Mouse (Mus musculus) cerebellum, postnatal 10 days (tissue): Measurements from ENCODE around the gene Ociad1.

Source experiments
- DNase-seq, 2 experiments: peaks; one replicate each; pipeline ENCODE4 v3.0.0; 2021; ENCODE audit warnings: mixed read lengths in 2 of 2

Gene Ociad1

DNA sequence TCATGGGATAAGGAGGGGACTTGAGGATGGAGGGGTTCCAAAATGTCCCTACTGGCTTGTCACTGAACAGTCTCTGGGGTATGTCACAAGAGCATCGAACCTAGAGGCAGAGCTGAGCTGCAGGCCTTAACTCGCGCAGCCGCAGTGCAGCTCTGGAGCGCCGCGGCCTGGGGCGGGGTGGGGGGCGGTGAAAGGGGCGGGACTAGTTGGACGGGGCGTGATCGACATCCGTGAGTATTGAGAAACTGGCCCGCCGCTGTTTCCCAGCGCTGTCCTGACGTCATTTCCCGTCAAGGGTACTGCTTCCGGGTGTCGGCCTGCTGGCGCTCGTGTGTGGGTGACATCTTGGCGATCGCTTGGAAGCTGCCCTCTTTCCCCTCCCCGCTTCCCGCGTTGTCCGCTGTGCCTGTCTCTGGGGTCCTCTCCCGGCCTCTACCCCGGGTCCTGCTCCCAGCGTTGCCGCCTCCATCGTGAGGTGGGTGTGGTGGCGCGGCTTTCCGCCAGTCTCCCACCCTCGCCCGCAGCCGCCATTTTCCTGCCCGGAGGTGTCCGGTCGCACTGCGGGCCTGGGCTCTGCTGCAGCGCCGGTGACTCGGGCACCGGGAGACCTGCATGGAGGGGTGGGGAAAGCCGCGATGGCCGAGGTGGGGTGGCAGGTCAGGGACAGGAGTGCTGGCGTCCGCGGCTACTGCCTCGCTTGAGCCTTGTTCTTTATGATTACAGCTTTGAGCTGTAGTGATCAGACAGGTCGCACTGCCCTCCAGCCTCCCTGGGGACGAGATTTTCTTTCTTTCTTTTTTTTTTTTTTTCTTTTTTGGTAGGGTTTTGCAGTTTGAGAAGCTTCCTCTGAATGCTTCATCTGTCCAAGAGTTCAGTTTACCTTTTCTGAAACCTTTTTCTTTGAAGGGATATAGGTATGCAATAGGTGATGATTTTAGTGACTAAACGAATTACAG lies at the start of gene Ociad1:
Gene Ociad1 (plus strand): TSS at position 283 of the 956 bp plus-strand sequence.
- peak; percentile 98 for DNase-seq

- DNase-seq, result peak; percentile 72 to 76
Observed at GRCm38 (mm10) chr5:73244403-73244802, 48.2 kb upstream of the Ociad1 start.

- DNase-seq, result no peak
Observed at GRCm38 (mm10) chr5:73246414-73246813, 46.2 kb upstream of the Ociad1 start.

DNA sequence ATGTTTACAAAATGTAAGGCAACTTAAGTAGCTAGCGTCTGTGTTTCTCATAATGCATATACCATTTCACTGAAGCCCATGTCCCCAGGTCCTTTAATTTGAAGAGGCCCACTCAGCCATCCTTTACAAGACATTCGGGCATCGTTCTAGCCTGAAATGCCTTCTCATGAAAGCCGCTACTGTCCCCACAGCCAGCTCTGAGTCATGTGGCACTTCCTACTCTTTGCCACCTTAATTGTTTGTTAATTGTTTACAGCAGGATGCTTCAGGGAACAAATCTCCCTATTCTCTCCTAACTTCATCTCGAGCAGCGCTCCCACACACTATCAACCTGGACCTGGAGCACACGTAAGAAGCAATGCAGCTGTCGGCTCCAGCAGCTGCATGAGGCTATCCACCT lies 44.4 kb upstream of the Ociad1 start:
- no peak for DNase-seq

GRCm38 (mm10) chr5:73249341-73249740 lies 43.2 kb upstream of the Ociad1 start:
- DNase-seq, result no peak

DNA sequence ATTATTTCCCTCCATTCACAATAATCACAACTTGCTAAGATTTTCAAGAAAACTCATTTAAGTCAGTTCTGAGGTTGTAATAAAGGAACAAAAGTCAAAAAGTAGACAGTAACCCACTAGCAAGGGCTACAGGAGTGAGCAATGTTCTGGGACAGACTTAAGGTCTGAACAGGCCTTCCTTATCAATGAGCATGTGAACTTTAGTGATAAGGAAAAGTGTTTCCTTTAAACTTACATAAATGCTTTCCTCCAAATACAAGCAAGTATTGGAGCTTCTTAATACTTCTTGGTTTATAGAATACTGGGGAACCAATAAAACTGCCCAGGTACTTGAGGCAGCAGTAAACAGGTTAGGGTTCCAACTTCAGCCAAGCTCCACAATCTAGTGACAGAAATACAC lies 39.8 kb upstream of the Ociad1 start:
- no peak for DNase-seq

- no peak for DNase-seq
Observed at GRCm38 (mm10) chr5:73254660-73255059, 37.9 kb upstream of the Ociad1 start.

DNA sequence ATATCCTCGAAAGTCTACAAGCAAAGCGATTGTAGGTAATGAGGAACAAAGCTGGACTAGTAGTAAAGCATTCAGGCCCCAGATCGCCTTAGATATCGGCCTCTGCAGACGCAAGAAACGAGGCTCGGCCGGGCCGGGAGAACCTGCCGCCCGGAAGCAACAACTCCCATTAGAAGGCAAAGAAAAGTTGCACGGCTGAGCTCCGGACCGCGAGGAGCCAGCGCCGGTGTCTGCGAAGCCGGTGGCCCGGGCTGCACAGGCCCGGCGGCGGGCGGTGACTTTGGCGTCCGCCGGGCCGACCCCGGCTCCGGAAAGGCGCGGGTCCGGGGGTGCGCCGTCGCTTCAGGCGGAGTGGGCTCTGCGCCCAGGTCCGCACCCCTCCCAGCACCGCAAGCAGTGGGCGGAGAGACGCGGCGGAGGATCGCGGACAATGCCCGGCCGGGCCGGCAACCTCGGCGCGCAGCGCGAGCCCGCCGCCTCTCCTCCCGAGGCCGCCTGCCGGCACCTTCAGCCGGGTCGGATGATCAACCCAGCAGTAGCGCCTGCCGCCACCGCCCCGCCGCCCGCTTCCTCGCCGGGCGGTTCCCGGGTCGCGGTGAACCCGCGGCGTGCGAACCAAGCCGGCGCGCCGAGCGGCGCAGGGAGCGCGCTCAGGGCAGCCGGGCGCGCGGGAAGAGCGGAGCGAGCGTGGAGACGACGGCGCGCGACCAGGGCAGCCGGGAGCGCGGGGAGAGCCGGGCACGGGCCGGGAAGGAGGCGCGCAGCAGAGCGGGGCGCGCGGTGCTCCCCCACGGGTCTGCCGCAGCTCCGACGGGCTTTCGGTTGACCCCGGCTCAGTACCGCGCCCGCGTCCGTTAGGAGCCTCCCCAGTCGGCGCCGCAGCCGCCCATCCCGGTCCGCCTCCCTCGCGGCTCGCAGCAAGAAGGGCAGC lies 37.0 kb upstream of the Ociad1 start:
- peak; percentile 80 to 81 for DNase-seq

GRCm38 (mm10) chr5:73256352-73257065 lies 36.1 kb upstream of the Ociad1 start, which contains the start of gene Fryl:
Fryl (minus strand) TSS chr5:73256619.
- peak; percentile 100 for DNase-seq

- DNase-seq, result no peak
Observed at GRCm38 (mm10) chr5:73257096-73257495, 35.5 kb upstream of the Ociad1 start.

- no peak for DNase-seq
Observed at GRCm38 (mm10) chr5:73257723-73258122, 34.9 kb upstream of the Ociad1 start.

- no peak for DNase-seq
Observed at GRCm38 (mm10) chr5:73264122-73264521, 28.5 kb upstream of the Ociad1 start.

DNA sequence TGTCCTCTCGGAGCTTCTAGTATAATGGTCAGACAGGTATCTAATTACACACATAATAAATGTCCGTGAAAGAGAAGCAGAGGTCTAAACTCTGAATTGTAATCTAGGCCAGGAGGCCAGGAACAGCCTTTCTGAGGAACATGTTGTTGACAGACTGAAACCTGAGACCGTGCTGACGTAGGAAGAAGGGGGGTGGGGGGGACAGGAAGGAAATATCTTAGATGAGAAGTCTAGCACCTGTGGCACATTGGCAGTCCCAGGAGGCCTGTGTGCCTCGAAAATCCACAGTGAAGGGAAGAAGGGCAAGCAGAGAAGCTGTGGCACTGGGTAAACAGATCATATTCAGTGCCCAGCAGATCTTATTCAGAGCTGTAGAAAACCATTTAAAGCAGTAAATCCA lies 27.1 kb upstream of the Ociad1 start:
- no peak for DNase-seq

DNA sequence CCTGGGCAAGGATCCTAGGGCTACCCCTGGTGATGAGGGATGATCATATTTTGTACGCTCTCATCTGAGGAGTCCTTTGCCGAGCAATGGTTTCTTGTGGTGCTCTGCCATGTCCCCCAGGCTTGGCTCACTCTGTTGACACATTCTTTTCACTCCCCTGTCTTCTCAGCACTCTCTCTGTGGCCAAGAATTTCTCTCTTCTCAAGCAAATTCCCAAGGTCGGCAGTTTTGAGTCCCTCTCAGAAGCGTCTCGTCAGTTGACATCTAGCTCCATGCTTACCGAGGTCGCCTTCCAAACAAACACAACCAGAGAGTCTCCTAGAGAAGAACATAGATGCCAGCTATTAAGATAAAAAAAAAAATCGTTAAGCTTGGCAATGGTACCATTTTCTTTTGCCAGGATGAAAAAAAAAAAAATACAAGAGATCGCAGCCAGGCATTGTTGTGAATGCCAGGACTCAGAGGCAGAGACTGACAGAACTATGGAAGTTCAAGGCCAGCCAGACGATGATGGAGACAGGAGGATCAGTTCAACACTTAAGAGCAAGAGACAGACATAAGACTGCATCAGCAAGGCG lies 23.9 kb upstream of the Ociad1 start:
- peak in 1 of 2 experiments; percentile 23 for DNase-seq

DNA sequence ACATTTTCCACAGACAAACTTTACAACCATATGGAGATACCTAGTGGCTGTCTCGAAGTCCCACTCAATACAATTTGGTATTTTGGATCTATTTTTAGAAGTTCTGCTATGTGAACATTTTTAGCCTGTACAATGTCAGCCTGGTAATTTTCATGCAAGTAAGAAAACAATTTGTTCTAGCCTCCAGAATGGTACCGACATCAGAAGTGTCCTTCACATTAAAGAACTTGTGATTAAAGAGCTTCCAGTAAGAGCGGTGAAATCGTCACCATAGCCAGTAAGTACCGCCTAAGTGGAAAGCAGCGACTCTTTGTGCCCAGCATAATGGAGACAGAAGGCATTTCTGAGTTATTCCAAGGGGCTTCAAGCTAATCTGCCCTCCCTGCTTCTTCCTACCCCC lies 22.0 kb upstream of the Ociad1 start:
- DNase-seq, result no peak

- DNase-seq, result no peak
Observed at GRCm38 (mm10) chr5:73273171-73273570, 19.4 kb upstream of the Ociad1 start.

- no peak for DNase-seq
Observed at GRCm38 (mm10) chr5:73274941-73275340, 17.6 kb upstream of the Ociad1 start.

- DNase-seq, result no peak
Observed at GRCm38 (mm10) chr5:73279190-73279589, 13.4 kb upstream of the Ociad1 start.

GRCm38 (mm10) chr5:73279732-73280566 lies 12.6 kb upstream of the Ociad1 start:
- DNase-seq, result no peak

DNA sequence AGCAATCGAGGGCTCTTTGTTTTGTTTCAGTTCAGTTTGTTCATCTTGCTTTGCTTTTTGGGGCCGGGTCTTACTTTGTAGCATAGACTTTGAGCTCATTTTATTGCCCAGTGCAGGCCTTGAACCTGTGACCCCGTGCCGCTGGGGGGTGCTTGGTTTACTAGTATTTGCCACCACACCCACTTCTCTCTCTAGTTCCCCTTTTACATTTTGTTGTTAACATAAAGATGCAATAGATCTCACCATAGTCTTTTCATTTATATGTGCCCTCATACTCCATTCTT lies 12.1 kb upstream of the Ociad1 start:
- no peak for DNase-seq

DNA sequence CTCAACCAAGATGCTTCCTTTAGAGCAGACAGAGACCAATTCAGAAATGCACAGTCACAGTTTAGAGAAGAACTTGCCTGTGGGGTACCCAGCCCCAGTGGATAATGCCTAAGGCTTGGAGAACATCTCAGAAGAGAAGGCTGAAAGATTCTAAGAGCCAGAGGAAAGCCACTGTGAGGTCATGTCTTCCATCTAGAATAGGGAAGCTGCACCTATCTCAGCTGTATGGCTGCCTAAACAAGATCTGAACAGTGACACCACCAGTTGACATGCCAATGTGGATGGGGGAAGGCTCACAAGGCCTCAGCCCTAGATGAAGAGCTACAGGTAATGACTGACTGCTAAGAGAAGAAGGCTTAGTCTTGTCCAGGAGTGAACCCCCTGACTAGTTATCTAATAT lies 8.5 kb upstream of the Ociad1 start:
- DNase-seq, result no peak
